Mouse (Mus musculus) layer of hippocampus, adult 18-20 months (tissue): ENCODE measurements at regions not wholly inside any gene's neighbourhood (a gene's known extent, or its start where the extent isn't known, plus 50 kb on each side); places are given as distances from the start of the nearest gene placed in this dataset.
A peak's percentile ranks its signal among the peaks of the same experiment; 100 is the strongest.

Experiments
- DNase-seq, 2 experiments: peaks; one replicate each; pipeline ENCODE4 v3.0.0; 2022; ENCODE audit warnings: low spot score in 2 of 2

DNA sequence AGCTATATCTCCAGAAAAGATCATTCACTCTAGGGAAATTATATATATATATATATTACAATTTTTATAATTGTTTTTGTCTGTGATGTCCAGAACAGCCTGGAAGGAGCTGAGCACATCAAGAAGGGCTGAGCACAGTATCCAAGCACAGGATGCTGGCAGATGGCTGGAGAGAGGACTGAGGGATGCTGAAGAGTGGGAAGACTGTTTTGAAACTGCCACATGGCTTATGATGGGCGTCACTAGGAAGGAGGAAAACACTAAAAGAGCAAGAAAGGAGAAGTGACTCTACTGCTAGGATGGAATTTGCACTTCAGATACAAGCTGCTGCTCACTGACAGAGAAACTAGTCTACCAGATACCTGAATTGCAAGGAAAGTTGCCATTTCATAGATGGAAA is 50.4 kb upstream of the Atg10 start:
- peak; percentile 50 to 55 for DNase-seq

DNA sequence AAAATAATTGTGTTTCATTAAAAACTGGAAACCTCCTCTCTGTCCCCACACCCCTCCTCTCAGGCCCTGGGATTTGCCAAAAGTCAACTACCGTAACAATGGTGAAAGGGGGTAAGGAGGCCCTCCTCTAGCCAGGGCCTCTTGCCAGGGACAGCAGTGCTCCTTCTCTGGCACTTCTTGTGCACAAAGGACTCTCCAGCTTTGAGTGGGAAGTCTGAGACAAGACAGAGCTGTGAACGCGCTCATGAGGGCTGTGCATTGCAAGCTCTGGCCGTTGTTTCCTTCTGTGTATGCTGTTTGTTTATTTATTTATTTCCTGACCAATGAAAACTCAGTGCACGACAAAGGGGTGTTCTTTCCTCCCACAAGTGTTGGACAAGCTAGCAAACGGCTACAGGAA is 50.8 kb upstream of the Atg10 start:
- peak in 1 of 2 experiments; percentile 20 for DNase-seq

DNA sequence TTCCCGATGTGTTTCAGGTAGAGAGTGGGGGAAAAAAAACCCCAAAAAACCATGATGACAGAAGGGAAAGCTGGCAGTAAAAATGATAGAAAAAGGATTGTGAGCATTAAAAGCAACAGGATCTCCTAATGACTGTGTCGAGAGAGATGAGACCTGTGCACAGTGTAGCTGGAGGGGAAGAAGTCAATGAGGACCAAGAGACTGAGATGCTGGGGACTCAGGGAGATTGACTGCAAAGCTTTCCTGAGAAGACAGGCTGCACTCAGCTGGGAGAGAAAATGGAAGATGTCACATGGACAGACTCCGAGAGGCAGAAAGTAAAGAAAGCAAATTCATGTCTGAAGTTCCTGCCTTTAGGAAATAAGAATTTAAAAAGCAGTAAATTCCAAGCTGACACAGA is 55.7 kb upstream of the Atg10 start:
- DNase-seq: no peak

- DNase-seq: no peak
Measured at GRCm38 (mm10) chr13:91295552-91296170, 71.9 kb upstream of the Atg10 start.

DNA sequence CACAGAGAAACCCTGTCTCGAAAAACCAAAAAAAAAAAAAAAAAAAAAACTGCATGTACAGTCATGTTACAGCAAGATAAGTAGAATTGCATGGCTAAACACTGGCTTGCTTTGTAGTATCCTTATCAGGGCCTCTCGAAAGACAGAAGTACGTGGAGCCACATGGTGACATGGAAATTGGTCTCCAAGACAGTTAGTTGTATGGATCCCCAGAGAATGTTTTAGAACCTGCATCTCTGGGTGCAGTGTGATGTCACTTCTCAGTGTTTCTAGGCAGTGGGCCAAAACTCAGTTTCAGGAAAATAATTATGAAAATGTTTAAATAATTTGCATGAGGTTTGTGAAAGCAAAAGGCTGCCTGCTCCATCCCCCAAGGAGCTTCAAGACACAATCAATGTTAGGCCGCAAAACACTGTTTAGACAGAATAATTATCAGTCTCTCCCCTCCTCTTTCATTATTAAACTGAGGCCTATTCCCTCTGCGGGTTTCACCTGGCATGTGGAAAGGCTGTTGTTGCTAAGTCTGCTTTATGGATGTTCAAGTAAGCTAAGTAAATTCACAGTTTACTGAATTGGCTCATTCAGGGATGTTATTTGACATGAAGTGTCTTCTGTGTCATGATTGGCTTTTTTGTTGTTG is 72.9 kb upstream of the Atg10 start:
- no peak for DNase-seq

DNA sequence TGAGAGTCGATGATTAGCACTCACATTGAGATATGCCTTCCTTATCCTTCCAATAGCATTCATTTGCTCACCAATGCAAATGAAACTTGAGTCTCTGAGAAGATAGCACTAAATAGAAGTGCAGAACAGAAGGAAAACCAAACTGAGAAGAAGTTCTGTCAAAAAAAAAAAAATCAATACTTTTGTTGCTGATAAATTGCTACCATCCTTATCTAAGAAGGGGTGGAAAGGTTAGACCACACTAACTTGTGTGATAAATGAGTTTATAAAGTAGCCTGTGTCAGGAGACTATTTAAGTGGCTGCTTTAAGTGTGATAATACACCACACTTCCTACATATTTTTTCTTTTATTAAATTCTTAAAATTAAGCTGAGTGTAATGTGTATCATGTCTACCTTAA is 78.1 kb upstream of the Atg10 start:
- no peak for DNase-seq

DNA sequence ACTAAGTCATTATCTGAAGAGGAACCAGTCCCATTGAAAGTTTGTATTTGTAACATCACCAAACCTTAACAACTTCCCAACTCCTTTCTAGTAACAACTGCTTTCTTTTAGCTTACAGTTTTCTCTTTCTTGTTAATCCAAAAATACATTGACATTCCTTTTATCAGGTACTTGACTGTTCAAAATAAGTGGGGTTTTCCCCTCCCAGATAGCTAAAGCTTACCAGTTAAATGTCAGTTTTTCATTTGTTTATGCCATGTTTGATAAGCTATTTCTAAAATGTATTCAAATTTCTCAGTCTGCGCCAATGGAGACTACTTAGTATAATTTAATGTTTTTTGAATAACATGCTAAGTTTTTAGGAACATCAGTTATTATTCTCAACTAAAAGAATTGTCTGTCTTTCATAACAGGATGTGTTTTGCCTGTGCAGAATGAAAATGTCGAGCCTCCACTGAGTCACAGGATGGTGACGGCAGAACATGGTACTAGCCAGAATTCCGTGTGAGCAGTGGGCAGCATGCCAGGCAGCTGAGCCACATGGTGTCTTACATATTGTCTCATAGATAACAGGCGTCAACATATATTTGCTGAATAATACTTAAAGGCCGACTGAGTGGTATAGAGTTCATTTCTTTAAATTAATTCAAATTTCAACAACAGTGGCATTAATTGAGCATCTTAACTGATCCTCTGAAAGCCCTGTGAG is 82.1 kb upstream of the Atg10 start:
- peak; percentile 46 to 57 for DNase-seq

- DNase-seq: peak in 1 of 2 experiments; percentile 3
Measured at GRCm38 (mm10) chr13:91306545-91306944, 82.8 kb upstream of the Atg10 start.

DNA sequence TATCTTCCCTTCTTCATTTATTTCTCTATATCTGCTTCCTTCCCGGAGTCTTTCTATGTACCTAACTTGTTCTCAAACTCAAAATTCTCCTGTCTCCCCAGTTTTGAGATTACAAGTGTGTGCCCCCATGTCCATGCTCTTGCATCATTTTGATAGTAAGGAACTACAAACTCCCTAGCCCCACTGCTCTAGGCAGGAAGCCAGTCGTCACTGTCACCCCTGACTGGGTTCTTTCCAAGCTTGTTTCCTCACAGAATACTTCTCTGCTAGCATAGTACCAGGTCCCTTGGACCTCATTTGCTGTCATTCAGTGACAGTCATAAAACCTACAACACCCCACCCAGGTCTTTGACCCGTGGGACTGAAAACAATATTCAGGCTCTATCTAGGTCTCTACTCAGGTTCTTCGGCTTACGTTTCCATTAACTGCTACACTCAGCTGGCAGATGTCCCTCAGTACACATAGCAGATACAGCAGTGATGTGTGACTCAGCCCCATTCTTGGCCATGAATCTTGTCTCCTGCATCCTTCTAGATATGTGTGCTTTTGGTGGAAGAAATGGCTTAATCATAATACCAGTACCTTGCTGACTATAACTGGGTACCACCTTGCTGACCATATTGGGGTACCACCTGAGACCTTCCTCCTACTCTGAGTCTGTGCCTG is 89.3 kb upstream of the Atg10 start:
- DNase-seq: no peak

DNA sequence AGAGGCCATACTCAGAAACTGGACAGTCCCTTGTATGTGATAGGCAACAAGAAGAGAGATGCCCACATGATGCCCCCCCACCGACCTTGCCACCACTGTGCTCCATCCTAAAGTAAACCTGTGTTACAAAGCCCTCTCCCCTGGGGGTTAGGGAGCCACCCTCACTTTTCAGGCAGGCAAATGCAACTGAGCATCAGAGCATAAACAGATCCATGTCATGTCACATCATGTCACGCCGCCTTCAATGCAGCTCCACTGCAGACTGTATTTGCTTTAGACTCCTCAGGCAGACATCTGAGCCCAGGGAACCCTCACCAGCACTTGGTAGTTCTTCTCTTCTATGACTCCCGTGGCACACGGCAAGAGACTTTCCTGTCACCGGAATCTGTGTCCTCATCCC is 98.6 kb upstream of the Atg10 start:
- no peak for DNase-seq

DNA sequence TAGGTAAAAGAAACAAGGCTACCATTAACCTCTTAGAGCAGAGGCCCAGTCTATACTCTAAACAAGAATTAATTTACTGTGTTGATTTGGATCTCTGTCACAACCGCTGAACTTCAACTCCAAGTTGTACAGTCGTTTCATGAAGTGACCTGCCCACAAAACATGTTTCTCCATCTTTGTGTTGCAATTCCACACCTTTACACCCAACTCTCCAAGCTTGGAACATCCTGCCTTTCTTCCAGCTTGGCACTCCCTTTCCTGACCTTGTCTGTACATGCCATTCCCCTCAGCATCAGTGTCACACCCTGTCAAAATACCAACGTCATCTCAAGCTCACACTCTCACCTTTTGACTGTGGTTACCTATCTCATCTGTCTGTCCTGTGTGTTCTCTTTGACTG is 103.1 kb upstream of the Atg10 start:
- no peak for DNase-seq

- DNase-seq: no peak
Measured at GRCm38 (mm10) chr13:91334283-91334682, 110.5 kb upstream of the Atg10 start.

DNA sequence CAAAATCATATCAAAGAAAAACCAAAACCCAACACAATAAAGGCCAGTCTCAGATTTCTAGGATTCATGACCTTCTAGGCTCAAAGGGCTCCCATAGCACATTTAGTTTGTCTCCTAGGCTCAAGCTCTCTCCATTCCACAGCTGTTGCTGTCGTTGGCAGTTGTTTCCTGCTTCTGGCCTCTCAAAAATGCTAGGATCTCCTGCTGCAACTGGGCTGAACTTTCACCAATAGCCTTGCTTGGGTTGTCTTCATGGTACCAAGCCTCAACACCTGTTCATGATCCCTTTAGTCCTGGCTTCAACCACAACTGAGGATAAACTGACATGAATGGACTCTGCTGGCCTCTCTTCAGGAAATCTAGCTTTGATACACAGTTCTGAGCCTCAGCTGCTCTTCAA is 115.9 kb upstream of the Ssbp2 start:
- DNase-seq: no peak

DNA sequence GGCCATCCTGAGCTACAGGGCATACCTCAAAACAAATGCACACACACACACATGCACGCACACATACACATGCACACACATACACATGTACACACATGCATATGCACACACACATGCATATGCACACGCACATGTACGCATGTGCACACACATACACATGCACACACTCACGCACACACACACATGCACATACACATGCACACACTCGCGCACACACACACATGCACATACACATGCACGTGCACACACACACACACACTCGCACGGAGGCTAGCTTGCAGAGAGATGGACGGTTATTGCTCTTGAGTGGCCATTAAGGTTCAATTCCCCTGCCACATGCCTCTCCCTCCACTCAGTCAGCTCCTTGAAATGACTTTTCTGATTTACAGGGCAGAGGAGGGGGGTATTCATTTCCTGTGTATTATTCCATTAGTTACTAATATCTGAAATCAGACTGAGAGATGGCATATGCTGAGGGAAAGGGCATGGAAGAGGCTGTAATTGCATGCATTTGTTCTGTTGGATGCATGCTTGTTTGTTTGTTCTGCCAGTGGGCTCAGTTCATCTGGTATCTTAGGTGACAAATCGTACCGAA is 111.5 kb upstream of the Ssbp2 start:
- DNase-seq: no peak

DNA sequence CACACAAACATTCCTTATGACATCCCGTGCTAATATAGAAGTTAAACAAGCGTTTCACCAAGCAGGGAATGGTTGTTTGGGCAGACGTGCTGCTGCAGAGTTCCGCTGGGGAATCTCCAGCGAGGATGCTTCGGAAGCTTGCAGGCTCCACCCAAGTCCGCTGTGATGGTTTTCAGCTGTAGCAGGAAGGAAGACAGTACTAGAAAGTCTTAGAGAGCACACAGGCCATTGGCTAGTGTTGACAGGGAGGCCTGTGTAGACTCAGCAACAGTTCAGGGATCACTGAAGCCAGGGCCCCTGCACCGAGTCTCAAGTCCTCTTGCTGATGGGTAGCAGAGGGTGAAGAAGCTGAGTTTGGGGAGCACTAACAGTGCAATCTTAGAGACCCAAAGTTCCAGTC is 107.8 kb upstream of the Ssbp2 start:
- DNase-seq: no peak

DNA sequence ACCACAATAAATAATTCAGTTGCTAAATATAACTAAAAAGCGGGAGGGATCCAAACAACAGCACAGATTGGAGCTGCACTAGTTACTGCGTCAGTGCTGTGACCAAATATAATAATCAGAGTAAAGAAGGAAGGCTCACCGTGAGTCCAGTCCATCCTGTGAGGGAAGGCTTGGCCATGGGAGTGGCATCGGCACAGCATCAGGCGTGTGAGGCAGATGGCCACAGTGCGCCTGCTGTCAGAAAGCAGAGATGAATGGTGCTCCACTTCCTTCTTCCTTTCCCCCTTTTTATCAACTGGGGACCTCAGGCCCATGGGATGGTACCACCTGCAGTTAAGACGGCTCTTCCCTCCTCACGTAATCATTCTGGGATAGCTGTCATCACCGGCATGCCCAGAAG is 103.6 kb upstream of the Ssbp2 start:
- DNase-seq: no peak

DNA sequence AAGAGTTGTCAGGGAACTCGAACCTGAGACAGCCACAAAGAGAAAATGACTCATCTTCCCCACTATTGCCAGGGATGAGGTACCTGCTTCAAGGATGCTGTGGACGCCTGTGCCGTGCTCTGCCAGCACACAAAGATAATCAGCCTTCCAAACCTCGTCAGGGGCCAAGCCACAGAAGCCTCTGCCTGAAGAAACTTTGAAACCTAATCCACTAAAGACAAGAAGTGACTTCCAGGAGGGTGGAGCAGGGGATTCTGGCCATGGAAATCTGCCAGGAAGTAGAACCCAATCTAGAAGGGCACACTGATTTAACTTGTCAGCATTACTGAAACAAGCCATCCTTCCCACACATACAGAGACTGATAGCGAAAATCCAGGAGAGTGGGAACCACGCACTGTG is 100.0 kb upstream of the Ssbp2 start:
- no peak for DNase-seq

GRCm38 (mm10) chr13:91365270-91365952 is 94.7 kb upstream of the Ssbp2 start:
- peak; percentile 75 to 91 for DNase-seq

DNA sequence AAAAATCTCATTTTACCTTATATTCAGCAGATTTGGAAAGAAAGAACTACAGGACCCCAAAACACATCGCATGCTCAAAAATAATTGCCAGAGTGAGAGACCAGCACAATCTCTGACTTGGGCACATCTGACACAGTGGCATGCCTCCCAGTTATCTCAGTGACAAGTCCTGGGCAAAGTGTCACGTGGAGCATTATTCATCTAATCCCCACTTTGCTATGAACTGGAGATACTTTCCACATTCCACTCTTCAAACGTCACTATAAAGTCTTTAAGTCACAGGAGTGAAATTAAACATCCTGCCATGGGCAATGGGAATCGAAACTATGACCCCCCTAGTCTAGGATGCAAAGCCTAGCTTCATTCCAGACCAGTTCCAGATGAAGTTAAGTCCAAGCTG is 93.5 kb upstream of the Ssbp2 start:
- DNase-seq: no peak

DNA sequence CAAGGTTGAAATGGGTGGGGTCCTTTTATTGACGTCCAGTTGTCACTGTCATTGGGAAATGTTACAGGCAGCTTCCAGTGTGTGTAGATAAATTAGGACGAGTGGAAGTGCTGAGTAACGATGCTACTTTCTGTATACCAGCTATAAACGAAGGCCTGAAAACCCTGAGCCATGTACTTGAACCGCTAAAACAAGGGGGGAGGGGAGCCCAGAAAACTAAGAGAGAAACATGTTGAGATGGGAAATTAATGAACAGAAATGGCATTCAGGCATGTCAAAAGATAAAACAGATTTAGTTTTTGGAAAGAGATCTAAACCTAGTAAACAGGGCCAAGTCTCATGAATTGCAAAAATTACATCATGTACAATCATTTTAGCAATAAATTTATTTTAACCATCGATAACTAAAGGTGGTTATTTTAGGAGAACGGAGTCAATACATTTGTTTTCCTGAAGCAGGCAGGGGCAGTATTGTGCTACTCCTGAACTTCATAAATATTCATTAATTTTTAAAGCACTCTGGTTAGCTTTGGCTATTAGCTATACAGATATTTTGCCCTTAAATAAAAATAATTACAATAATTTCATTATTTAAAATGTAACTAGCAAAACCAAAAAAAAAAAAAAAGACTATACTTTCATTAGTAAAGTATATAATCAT is 92.1 kb upstream of the Ssbp2 start:
- peak in 1 of 2 experiments; percentile 42 for DNase-seq

DNA sequence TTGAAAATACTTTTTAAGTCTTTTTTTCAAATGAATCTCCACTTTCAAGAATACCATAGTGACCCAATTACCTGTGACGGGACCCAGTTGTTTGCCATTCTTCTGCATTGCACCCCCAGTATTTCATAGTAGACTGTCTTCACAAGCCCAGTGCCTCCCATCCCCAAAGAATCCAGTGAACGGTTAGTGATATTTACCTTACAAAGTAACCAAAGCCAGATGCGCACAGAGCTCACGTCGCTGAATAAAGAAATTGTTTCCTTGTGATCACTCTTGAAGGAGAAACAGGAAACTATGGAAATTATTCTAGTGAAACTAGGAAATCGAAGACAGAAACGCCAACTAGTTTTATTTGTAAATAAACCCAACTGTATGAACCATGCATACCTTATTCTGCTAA is 91.4 kb upstream of the Ssbp2 start:
- DNase-seq: no peak
